Mouse (Mus musculus) gastrocnemius, postnatal 36 days (tissue): Measurements from ENCODE around the gene Cspg4. TPM values are rescaled to one million over a fixed set of nuclear protein-coding genes. Genes with fewer than 3 reads are reported as not detected.
"Not testable (repeated sequence)": the region's sequence is repeated elsewhere in the genome, so short reads cannot be mapped to it uniquely, and the experiment has no call there.

Source experiments
- DNase-seq, 2 experiments: peaks; one replicate each; pipeline ENCODE4 v3.0.0; 2022
- intact Hi-C: fragments of 180-260 bp; cut with DNase I; formaldehyde crosslinking; loops from one replicate; pipeline ENCODE4 v1.15.1; 2025
- total RNA-seq, 2 experiments: library from RNA; stranded (reverse); gene quantifications; 2 replicates each; pipeline ENCODE4 v1.2.3; 2021

The Cspg4 gene
- total RNA-seq, 2 experiments from 2014 or later: 5.7 to 8.2 TPM

DNA sequence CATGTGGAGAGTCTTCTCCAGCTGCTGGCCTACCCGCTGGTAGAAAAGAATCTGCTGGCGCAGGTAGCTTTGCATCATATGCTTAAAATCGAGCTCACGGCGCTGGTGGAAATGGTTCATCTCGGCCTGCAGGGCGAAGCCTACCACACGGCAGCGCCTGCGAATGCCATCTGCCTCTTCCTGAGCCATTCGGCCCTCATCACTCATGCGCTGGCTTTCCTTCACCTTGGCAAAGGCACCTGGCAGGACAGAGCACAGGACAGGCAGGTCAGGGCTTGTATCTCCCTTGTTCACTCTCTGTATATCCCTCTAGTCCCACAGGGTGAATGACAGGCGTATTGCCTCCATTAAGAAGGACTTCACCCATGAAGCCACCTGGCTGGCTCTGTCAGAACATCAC, 53.6 kb downstream of the Cspg4 start:
- intact Hi-C loops: no loop called here

GRCm38 (mm10) chr9:56922746-56923145, 57.9 kb downstream of the Cspg4 start:
- DNase-seq: no peak
- intact Hi-C loops: no loop called here

More for the DNA sequence above, 53.6 kb downstream of the Cspg4 start:
- DNase-seq: no peak

- intact Hi-C loops: no loop called here
Observed at GRCm38 (mm10) chr9:56923841-56924650, 59.2 kb downstream of the Cspg4 start.

GRCm38 (mm10) chr9:56924651-56925027, 59.8 kb downstream of the Cspg4 start:
- peak; percentile 83 to 85 for DNase-seq
- intact Hi-C loops: loop anchor here (5.0 kb wide), 2 partner anchors 32 to 208 kb away; partner anchors contain the start of gene Man2c1

More at GRCm38 (mm10) chr9:56923841-56924650, 59.2 kb downstream of the Cspg4 start:
- no peak for DNase-seq

GRCm38 (mm10) chr9:56925291-56926024, 60.6 kb downstream of the Cspg4 start:
- intact Hi-C loops: loop anchor here (5.0 kb wide), 2 partner anchors 33 to 207 kb away; partner anchors contain the start of gene Man2c1
- DNase-seq: no peak

DNA sequence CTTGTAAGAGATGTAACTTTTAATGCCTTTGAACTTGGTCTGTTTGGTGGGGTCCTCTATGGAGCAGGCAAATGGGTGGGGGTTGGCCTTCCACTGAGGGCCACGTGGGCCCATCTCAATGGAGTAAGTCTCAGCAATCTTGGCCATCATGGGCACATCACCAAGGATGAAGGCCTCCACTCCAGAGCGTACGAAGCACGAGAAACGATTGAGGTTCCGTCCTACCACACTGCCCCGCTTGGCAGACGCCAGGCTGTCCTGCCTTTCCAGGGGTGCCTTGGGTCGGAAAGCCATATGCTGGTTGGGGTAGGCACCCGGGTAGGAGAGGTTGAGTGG, 61.2 kb downstream of the Cspg4 start:
- intact Hi-C loops: loop anchor here (5.0 kb wide), 2 partner anchors 34 to 206 kb away; partner anchors contain the start of gene Man2c1

DNA sequence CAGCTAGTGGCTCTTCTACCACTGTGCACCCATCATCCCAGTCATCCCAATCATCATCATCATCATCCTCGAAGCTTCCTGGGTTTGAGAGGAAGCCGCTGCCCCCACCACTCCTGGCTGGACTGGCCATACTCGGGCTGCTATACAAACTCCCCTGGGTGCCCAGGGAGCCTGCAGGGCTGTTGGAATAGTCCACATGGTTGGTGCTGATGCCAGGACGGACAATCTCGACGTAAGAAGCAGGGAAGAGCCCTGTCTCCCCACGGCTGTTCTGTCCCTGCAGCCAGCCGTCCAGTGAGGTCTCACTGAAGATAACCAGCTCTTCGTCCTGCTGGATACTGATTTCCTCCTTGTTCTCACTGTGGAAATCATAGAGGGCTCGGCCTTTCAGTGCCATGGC, 61.6 kb downstream of the Cspg4 start:
- DNase-seq: no peak
- intact Hi-C loops: loop anchor here (5.0 kb wide), 2 partner anchors 34 to 206 kb away; partner anchors contain the start of gene Man2c1

More for the DNA sequence above, 61.2 kb downstream of the Cspg4 start:
- no peak for DNase-seq

- peak in 1 of 2 experiments; percentile 44 for DNase-seq
Observed at GRCm38 (mm10) chr9:56927191-56928012, 62.6 kb downstream of the Cspg4 start.

GRCm38 (mm10) chr9:56928041-56928811, 63.4 kb downstream of the Cspg4 start, which contains the start of gene Snx33:
Gene Snx33, minus strand, starts transcription at chr9:56928371.
- DNase-seq: peak; percentile 92 to 96

More at GRCm38 (mm10) chr9:56927191-56928012, 62.6 kb downstream of the Cspg4 start:
- intact Hi-C loops: loop anchor here (5.0 kb wide), 2 partner anchors 35 to 205 kb away; partner anchors contain the start of gene Man2c1

DNA sequence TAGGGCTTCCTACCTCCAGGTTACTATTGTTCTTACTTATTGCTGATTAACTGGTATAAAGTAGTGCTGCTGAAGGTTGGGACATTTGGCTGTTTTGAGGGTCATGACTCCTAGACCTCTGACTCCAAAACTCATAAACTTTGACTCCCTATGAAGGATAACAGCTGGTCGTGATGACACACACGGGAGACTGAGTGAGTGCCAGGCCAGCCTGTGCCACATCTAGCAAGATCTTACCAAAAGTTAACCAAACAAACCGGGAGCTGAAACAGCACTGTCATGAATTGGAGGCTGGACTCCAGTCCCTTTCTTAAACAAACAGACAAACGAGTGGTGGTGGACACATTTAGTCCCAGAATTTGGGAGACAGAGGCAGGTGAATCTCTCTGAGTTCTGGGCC, 64.7 kb downstream of the Cspg4 start:
- no peak for DNase-seq
- intact Hi-C loops: loop anchor here (5.0 kb wide), 2 partner anchors 37 to 203 kb away; partner anchors contain the start of gene Man2c1

More at GRCm38 (mm10) chr9:56928041-56928811, 63.4 kb downstream of the Cspg4 start, which contains the start of gene Snx33:
- intact Hi-C loops: loop anchor here (5.0 kb wide), 2 partner anchors 36 to 204 kb away; partner anchors contain the start of gene Man2c1

- no peak for DNase-seq
- intact Hi-C loops: loop anchor here (2.0 kb wide), 1 partner anchor 722 kb away; the partner anchor contains the start of gene Csk
Observed at GRCm38 (mm10) chr9:56930556-56930955, 65.7 kb downstream of the Cspg4 start.

DNA sequence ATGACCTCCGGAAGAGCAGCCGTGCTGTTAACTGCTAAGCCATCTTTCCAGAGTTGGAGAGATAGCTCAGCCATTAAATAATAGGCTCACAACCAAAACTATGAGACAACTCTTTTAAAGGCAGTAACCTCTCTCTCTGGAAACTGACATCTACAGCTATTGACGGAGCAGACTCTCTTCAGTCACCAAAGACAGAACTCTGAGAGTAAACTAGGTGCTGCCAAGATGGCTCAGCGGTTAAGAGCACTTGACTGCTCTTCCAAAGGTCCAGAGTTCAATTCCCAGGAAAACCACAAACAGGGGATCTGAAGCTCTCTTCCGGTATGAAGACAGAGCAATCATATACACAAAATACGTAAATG, 72.0 kb downstream of the Cspg4 start:
- no peak for DNase-seq
- intact Hi-C loops: no loop called here

GRCm38 (mm10) chr9:56937223-56938160, 72.7 kb downstream of the Cspg4 start, which contains the start of gene Imp3:
Gene Imp3, plus strand, starts transcription at chr9:56937475.
- peak; percentile 80 to 83 for DNase-seq
- intact Hi-C loops: no loop called here

GRCm38 (mm10) chr9:56938374-56938773, 73.5 kb downstream of the Cspg4 start:
- intact Hi-C loops: no loop called here
- DNase-seq: no peak

DNA sequence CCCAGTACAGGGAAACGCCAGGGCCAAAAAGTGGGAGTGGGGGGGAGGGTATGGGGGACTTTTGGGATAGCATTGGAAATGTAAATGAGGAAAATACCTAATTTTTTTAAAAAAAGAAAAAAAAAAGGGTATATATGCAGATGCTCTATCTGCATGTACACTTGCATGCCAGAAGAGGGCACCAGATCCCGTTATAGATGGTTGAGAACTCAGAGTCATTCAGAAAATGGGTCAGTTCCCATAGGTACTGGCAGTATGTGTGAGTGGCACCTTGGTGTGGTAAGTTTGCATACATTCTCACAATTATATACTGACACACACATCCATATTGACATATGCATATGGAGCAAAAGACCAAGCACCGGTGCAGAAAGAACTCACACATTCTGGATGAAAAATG, 82.6 kb downstream of the Cspg4 start:
- intact Hi-C loops, DNase-seq: not testable (repeated sequence)

DNA sequence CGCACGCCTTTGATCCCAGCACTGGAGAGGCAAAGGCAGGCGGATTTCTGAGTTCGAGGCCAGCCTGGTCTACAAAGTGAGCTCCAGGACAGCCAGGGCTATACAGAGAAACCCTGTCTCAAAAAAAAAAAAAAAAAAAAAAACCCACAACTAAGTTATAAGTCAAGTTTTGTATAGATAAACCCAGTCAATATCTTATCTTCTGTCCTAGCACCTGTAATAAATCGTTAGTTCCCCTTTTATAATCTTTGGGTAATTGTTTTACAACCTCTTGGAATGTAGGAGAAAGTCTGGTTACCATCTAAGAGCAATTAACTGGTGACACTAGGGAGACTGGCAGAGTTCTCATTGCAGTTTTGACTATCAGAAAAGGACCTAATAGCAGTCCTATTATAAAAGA, 83.9 kb downstream of the Cspg4 start:
- intact Hi-C loops, DNase-seq: not testable (repeated sequence)
